Mouse (Mus musculus): Measurements from ENCODE around the gene Ccl9. TPM values are rescaled to one million over a fixed set of nuclear protein-coding genes. Genes with fewer than 3 reads are reported as not detected.
A peak's percentile ranks its signal among the peaks of the same experiment; 100 is the strongest.
"Not testable (repeated sequence)": the region's sequence is repeated elsewhere in the genome, so short reads cannot be mapped to it uniquely, and the experiment has no call there.

Ccl9 gene
- total and polyA plus RNA-seq, 3 experiments, result 0.67 to 0.81 TPM; not detected in 1

- peak overlapping the region; percentile 92 for H3K27ac ChIP-seq (ENCODE audit: insufficient read depth, low read depth)
Measured at GRCm38 (mm10) chr11:83551037-83551436, 27.4 kb downstream of the Ccl9 start.

GRCm38 (mm10) chr11:83550186-83550632 is 28.2 kb downstream of the Ccl9 start:
- H3K9ac ChIP-seq (ENCODE audit: insufficient read depth, low read depth), result no peak overlapping the region
- peak overlapping the region in 2 of 3 experiments; percentile 24 to 49 for H3K4me3 ChIP-seq (replicated peaks in 1 of 3; ENCODE audit: low read depth in 2 of 3, low read length in 2 of 3, poor library complexity in 1 of 3)
- peaks cover 6% of the 10 kb centered on the region for H3K9me3 ChIP-seq (replicated peaks; ENCODE audit: low read length)
- in situ Hi-C loops (cut with MboI; ENCODE audit: low pct_ligation_motif_present, low pct_unique_long_range_greater_than_20kb, low sequenced_read_pairs), result loop anchor here (25.0 kb wide), 1 partner anchor 387 kb away; the partner anchor contains the start of gene Ddx52
- peaks cover 18 to 46% of the 10 kb centered on the region in 2 experiments for H3K4me1 ChIP-seq (ENCODE audit: control insufficient read depth in 1 of 2, insufficient read depth in 2 of 2)
- H3K79me2 ChIP-seq (replicated peaks; ENCODE audit: control insufficient read depth, extremely low read depth, insufficient read depth, poor library complexity, severe bottlenecking), result no peaks in the 10 kb centered on the region
- peak overlapping the region; percentile 92 for H3K27ac ChIP-seq (ENCODE audit: insufficient read depth, low read depth)
- peaks cover 0 to 2% of the 10 kb centered on the region in 2 experiments for H3K36me3 ChIP-seq (replicated peaks in 1 of 2; ENCODE audit: control insufficient read depth in 1 of 2, insufficient read depth in 1 of 2, low read length in 1 of 2)
- peak; percentile 95 for DNase-seq (ENCODE audit: extremely low read depth)
- dilution Hi-C loops (cut with MboI; ENCODE audit: extremely low pct_ligation_motif_present, extremely low pct_unique_long_range_greater_than_20kb, low sequenced_read_pairs), result no loop called here
- no peaks in the 10 kb centered on the region for H3K27me3 ChIP-seq (replicated peaks)
- peak overlapping the region; percentile 61 for H3K4me2 ChIP-seq (ENCODE audit: insufficient read depth, low read depth, poor library complexity, severe bottlenecking)
- TF ChIP-seq NRF1 (IDR thresholded peaks at IDR 0.05; ENCODE audit: low read depth, low read length) (no peak), E2F4 (IDR thresholded peaks at IDR 0.05; ENCODE audit: insufficient replicate concordance, low read depth, low read length) (no peak), CTCF (conservative IDR thresholded peaks at IDR 0.05 in 1 of 2, IDR thresholded peaks at IDR 0.05 in 1 of 2; ENCODE audit: low read depth in 2 of 2, low read length in 2 of 2) (no peak), CHD2 (IDR thresholded peaks at IDR 0.05; ENCODE audit: low read length) (peak; percentile 73), RCOR1 (conservative IDR thresholded peaks at IDR 0.05; ENCODE audit: low read depth, low read length) (peak; percentile 97), ZMIZ1 (IDR thresholded peaks at IDR 0.05; ENCODE audit: low read depth, low read length) (no peak), MYC (IDR thresholded peaks at IDR 0.05; ENCODE audit: low read depth, low read length) (peak; percentile 88; the same call in 1 of the 2 replicates), TCF12 (IDR thresholded peaks at IDR 0.05; ENCODE audit: low read depth, low read length) (no peak; the same call in 1 of the 2 replicates), ETS1 (conservative IDR thresholded peaks at IDR 0.05; ENCODE audit: low read depth, low read length) (peak; percentile 88), USF1 (IDR thresholded peaks at IDR 0.05; ENCODE audit: low read depth, low read length) (no peak), ELF1 (IDR thresholded peaks at IDR 0.05; ENCODE audit: low read depth, low read length) (0 out of 2 replicates have a peak, but pooled peaks have one; percentile 45), HCFC1 (IDR thresholded peaks at IDR 0.05; ENCODE audit: low read depth, low read length) (no peak; the same call in none of the 2 replicates), JUND (conservative IDR thresholded peaks at IDR 0.05; ENCODE audit: low read depth, low read length) (peak; percentile 94), IRF4 (IDR thresholded peaks at IDR 0.05; ENCODE audit: low read depth, low read length) (peak; percentile 95), RAD21 (IDR thresholded peaks at IDR 0.05; ENCODE audit: low read depth, low read length) (no peak; the same call in none of the 2 replicates), USF2 (conservative IDR thresholded peaks at IDR 0.05; ENCODE audit: low read depth, low read length) (no peak), MAZ (IDR thresholded peaks at IDR 0.05; ENCODE audit: low read depth, low read length) (peak; percentile 58; the same call in 1 of the 2 replicates), MEF2A (IDR thresholded peaks at IDR 0.05; ENCODE audit: borderline replicate concordance, low read depth, low read length) (peak; percentile 85), NELFE (IDR thresholded peaks at IDR 0.05; ENCODE audit: low read depth, low read length) (no peak), EP300 (IDR thresholded peaks at IDR 0.05; ENCODE audit: low read length) (peak; percentile 95), MAX (IDR thresholded peaks at IDR 0.05; ENCODE audit: low read length) (no peak), KAT2A (IDR thresholded peaks at IDR 0.05; ENCODE audit: insufficient replicate concordance, low read length) (no peak), MAFK (IDR thresholded peaks at IDR 0.05; ENCODE audit: insufficient replicate concordance, low read length) (peak; percentile 71), GABPA (IDR thresholded peaks at IDR 0.05; ENCODE audit: insufficient replicate concordance, low read depth, low read length) (no peak), ZNF384 (IDR thresholded peaks at IDR 0.05; ENCODE audit: low read depth, low read length) (no peak), ZKSCAN1 (IDR thresholded peaks at IDR 0.05; ENCODE audit: borderline replicate concordance, low read depth, low read length) (no peak), MXI1 (IDR thresholded peaks at IDR 0.05; ENCODE audit: low read depth, low read length) (no peak), BHLHE40 (IDR thresholded peaks at IDR 0.05; ENCODE audit: low read depth, low read length) (peak; percentile 87), SMC3 (IDR thresholded peaks at IDR 0.05; ENCODE audit: low read depth, low read length) (peak; percentile 15), ZC3H11A (IDR thresholded peaks at IDR 0.05; ENCODE audit: low read depth, low read length) (no peak), POLR2A (IDR thresholded peaks at IDR 0.05; ENCODE audit: low read depth, low read length) (peak; percentile 41; the same call in 1 of the 2 replicates), UBTF (IDR thresholded peaks at IDR 0.05; ENCODE audit: low read depth, low read length) (peak; percentile 98)

More at GRCm38 (mm10) chr11:83551037-83551436, 27.4 kb downstream of the Ccl9 start:
- H3K79me2 ChIP-seq (replicated peaks; ENCODE audit: control insufficient read depth, extremely low read depth, insufficient read depth, poor library complexity, severe bottlenecking); H3K36me3 ChIP-seq (replicated peaks in 1 of 2; ENCODE audit: control insufficient read depth in 1 of 2, insufficient read depth in 1 of 2, low read length in 1 of 2); DNase-seq (ENCODE audit: extremely low read depth); H3K27me3 ChIP-seq (replicated peaks); dilution Hi-C loops (cut with MboI; ENCODE audit: extremely low pct_ligation_motif_present, extremely low pct_unique_long_range_greater_than_20kb, low sequenced_read_pairs); H3K9me3 ChIP-seq (replicated peaks; ENCODE audit: low read length): not testable (repeated sequence)
- H3K4me3 ChIP-seq (replicated peaks in 1 of 3; ENCODE audit: low read depth in 2 of 3, low read length in 2 of 3, poor library complexity in 1 of 3), result peak overlapping the region; percentile 10 to 49 (median 24)
- peak overlapping the region; percentile 61 for H3K4me2 ChIP-seq (ENCODE audit: insufficient read depth, low read depth, poor library complexity, severe bottlenecking)
- H3K9ac ChIP-seq (ENCODE audit: insufficient read depth, low read depth), result peak overlapping the region; percentile 37
- peaks cover 21 to 44% of the 10 kb centered on the region in 2 experiments for H3K4me1 ChIP-seq (ENCODE audit: control insufficient read depth in 1 of 2, insufficient read depth in 2 of 2)
- in situ Hi-C loops (cut with MboI; ENCODE audit: low pct_ligation_motif_present, low pct_unique_long_range_greater_than_20kb, low sequenced_read_pairs), result loop anchor here (25.0 kb wide), 1 partner anchor 386 kb away; the partner anchor contains the start of gene Ddx52
- 0 out of 2 replicates have a peak, but pooled peaks have one; percentile 33 for TF ChIP-seq EP300 (IDR thresholded peaks at IDR 0.05; ENCODE audit: low read length)
- TF ChIP-seq JUND (conservative IDR thresholded peaks at IDR 0.05; ENCODE audit: low read depth, low read length), result peak; percentile 68
